Mouse (Mus musculus) bone marrow macrophage, adult 2 months (primary cell): ENCODE results near the gene Sgca.

Experiments used
- CTCF ChIP-seq: IDR thresholded peaks from 2 replicates; pipeline ENCODE4 v1.5.1; 2012; ENCODE audit warnings: low read depth, mild to moderate bottlenecking, low read length, moderate library complexity
- POLR2A ChIP-seq: IDR thresholded peaks from 2 replicates; pipeline ENCODE4 v1.6.1; 2012; ENCODE audit warnings: mild to moderate bottlenecking, low read depth, low read length, borderline replicate concordance

GRCm38 (mm10) chr11:94992754-94993606 is 16.9 kb upstream of the Sgca start:
- TF ChIP-seq CTCF (no peak), POLR2A (no peak)
